Mouse (Mus musculus): Measurements from ENCODE around the gene Erbb2.

- TF ChIP-seq CTCF (IDR thresholded peaks at IDR 0.05; ENCODE audit: low read depth), result no peak
- TF ChIP-seq EP300 (IDR thresholded peaks at IDR 0.05; ENCODE audit: low read depth), result no peak
These were observed 12.0 kb upstream of the Erbb2 start, which contains the start of gene Pgap3 for GRCm38 (mm10) chr11:98400161-98400726.

Measured in liver, postnatal 0 days (tissue).